Mouse (Mus musculus): ENCODE data around the gene Tank.

Tank gene

DNA sequence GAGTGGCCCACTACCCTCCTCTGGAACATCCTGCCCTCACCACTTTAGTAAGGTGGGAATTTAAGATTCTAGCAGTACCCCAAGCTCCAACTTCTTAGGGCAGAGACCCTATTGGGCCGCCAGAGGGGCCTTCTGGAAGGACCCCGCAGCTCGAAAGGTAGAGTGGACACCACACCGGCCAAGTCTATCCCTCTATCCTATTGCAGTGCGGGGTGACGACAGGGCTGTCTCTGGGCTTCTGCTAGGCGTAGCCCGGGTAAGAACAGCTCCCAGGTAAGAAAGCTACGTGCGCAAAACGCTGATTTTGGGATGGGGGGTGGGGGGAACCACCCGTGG is 76.6 kb downstream of the Tank start:
- intact Hi-C loops (cut with DNase I): no loop called here

DNA sequence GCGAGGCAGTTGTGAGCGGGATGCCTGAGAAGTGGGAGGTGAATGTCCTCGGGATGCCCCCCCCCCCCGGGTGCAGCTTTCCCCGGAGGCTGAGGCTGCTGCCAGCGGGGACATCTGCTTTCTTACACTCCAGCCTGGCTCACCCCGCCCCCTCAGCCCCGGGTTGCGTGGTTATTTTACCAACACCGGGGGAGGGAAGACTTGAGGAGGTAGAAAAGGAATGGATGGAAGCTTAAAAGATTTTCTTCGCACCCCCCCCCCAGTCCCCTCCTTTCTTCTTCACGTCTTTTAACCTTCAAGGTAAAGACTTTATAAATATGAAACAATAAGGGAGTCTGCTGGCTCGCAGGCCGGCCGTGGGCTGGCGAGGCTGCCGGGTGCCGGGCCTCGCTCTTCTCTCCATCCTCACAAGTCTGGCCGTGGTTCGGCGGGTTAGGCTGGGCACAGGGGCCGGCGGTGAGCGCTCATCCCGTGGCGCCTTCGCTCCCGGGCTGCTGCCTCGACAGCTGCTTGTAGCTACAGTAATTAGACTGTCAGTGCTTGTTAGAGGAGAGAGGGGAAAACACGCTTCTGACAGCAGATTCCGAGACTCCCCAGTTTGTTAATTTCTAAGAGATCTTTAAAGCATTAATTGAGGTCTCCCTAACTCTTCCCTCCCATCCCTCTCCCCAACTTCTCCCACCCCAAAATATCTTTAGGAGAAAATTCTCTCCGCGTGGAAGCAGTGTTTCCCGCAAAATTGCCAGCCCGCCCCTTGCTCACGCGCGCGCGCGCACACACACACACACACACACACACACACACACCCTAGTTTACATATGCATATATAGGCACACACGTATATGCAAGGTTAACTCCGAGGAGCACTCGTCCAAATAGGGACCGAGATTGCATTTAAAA is 77.2 kb downstream of the Tank start:
- intact Hi-C loops (cut with DNase I): no loop called here

- intact Hi-C loops (cut with DNase I): no loop called here
These were observed 78.3 kb downstream of the Tank start for GRCm38 (mm10) chr2:61656421-61657411.

DNA sequence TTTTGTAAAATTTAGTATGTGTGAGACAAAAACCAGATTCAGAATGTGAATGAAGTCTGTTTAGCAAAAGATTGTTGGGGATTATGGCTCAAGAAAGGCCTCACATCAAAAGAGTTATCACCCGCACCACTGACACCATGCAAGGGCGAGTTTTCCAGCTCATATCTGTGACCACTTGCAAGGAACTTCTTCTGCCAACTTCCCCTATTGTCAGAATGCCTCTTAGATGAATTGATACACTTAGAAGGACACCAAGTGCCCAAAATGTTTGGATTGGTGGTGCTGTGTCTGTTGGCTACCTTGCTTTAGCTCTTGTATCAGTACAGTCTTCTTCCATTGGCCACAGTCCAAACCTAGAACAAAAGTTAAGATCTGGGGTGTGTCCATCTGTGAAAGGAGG is 80.9 kb downstream of the Tank start:
- intact Hi-C loops (cut with DNase I): no loop called here

DNA sequence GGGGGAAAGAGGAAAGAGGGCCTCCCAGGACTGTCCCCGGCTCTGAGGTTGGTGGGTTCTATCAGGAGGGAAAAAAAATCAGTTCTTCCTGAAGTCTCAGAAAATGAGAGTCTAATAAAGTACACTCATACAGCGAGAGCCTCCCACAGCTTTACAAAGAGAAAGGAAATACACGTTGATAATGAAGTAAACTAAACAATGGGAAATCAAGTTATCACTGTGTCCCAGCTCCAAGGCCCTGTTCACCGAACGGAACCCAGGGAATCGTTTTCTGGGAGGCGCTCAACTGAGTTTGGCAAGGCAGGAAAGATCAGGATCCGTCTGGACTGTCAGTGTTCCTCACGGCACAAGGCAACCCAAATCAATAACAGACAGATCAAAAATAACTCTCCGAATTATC is 84.4 kb downstream of the Tank start:
- intact Hi-C loops (cut with DNase I): loop anchor here (5.0 to 10.0 kb wide), 2 partner anchors 144 to 312 kb away; no protein-coding TSS in a partner anchor

DNA sequence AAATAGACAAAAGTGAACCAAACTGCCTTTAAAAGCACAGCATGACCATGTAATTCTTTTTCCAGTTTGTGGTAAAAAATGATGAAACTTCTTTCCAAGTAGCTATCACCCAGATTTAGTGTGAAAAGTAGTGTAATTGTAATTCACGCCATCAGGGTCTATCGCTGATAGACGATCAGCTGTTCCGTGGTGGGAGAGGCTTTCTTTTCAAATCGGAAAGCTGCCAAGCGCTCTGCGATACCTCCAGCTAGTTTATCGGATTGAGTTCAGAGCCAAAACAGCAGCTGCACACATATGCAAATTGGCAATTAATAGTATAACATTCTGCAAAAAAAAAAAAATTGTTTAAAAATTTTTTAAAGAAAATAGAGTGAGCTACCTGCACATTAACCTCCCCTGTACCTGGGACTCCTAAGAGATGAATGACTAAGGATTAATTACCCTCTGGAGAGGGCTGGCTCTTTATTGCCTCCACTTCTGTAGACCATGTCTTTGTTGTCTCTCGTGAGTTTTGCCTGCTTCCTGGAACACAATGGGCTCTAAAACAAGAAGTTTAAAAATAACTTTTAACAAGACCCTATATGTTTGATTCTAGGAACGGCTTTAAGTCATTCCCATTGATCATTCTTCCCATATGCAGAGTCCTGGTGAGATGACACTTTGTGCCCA is 85.3 kb downstream of the Tank start:
- intact Hi-C loops (cut with DNase I): loop anchor here (5.0 to 10.0 kb wide), 2 partner anchors 144 to 311 kb away; no protein-coding TSS in a partner anchor

- intact Hi-C loops (cut with DNase I): loop anchor here (10.0 kb wide), 1 partner anchor 307 kb away; no protein-coding TSS in a partner anchor
These were observed 89.0 kb downstream of the Tank start for GRCm38 (mm10) chr2:61667420-61667819.

GRCm38 (mm10) chr2:61668260-61668659 is 89.9 kb downstream of the Tank start:
- intact Hi-C loops (cut with DNase I): loop anchor here (10.0 kb wide), 1 partner anchor 307 kb away; no protein-coding TSS in a partner anchor

GRCm38 (mm10) chr2:61674555-61674954 is 96.2 kb downstream of the Tank start:
- intact Hi-C loops (cut with DNase I): no loop called here

DNA sequence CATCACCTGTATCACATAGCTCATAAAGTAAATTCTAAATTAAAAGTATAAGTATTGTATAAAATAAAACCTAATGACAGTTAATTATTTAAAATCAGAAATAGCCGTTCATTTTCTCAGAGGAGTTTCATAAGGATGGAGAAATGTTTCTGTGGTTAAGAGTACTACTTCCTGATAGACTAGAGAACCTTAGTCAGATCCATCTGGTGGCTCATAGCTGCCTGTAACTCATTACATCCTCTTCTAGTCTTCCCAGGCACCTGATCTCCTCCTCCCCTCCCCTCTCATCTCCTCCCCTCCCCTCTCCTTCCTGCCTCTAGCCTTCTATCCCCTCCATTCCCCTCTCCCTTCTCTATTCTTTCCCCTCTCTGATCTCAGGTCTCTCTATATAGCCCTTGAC is 103.2 kb downstream of the Tank start:
- intact Hi-C loops (cut with DNase I): no loop called here

GRCm38 (mm10) chr2:61686533-61686932 is 108.1 kb downstream of the Tank start:
- intact Hi-C loops (cut with DNase I): no loop called here

- intact Hi-C loops (cut with DNase I): no loop called here
These were observed 110.7 kb downstream of the Tank start for GRCm38 (mm10) chr2:61689086-61689485.
